Mouse (Mus musculus) kidney, adult 2 months (tissue): ENCODE measurements at regions not wholly inside any gene's neighbourhood (a gene's known extent, or its start where the extent isn't known, plus 50 kb on each side); places are given as distances from the start of the nearest gene placed in this dataset.

ENCODE experiments used
- DNase-seq: peaks from one replicate; pipeline ENCODE4 v3.0.0; 2021
- H3K27ac ChIP-seq: fragments of 200-500 bp; 2 replicates; pipeline ENCODE4 v1.5.1; 2012; ENCODE audit warnings: low read depth, low read length, control low read depth, inconsistent platforms; ENCODE audit not compliant: insufficient read depth
- H3K27me3 ChIP-seq: fragments of 200-500 bp; replicated peaks from 2 replicates; pipeline ENCODE4 v1.6.1; 2012; ENCODE audit warnings: mild to moderate bottlenecking, moderate library complexity, low read length, inconsistent platforms; ENCODE audit not compliant: control insufficient read depth, insufficient read depth
- H3K36me3 ChIP-seq: fragments of 200-500 bp; 2 replicates; pipeline ENCODE4 v1.6.1; 2012; ENCODE audit warnings: mild to moderate bottlenecking, moderate library complexity, low read length, inconsistent platforms; ENCODE audit not compliant: control insufficient read depth, insufficient read depth
- H3K4me1 ChIP-seq: fragments of 200-500 bp; 2 replicates; pipeline ENCODE4 v1.6.1; 2011; ENCODE audit warnings: low read length; ENCODE audit not compliant: control insufficient read depth, insufficient read depth
- H3K4me3 ChIP-seq: fragments of 200-500 bp; 2 replicates; pipeline ENCODE4 v1.5.1; 2011; ENCODE audit warnings: mild to moderate bottlenecking, low read depth, low read length, control low read depth; ENCODE audit not compliant: insufficient read depth
- CTCF ChIP-seq: fragments of 200-500 bp; conservative IDR thresholded peaks from 2 replicates; pipeline ENCODE4 v1.5.1; 2011; ENCODE audit warnings: low read depth, mild to moderate bottlenecking, control low read depth, low read length, moderate library complexity, mixed read lengths; ENCODE audit not compliant: insufficient read depth, insufficient read length
- POLR2A ChIP-seq: fragments of 200-500 bp; IDR thresholded peaks from one replicate; pipeline ENCODE4 v1.6.1; 2011; ENCODE audit warnings: low read depth, low read length, control low read depth
- WGBS: fragments of 180-500 bp; shearing (Covaris S2); methylation state at CpG from one replicate; pipeline ENCODE4 v1.1.7; 2018; 5-methylcytosine and 5-hydroxymethylcytosine counted together

GRCm38 (mm10) chr15:27259854-27260191, 206.7 kb upstream of the Ank start:
- DNase-seq = no peak
- no peaks in the 10 kb centered on the region for H3K4me1 ChIP-seq
- no peaks in the 10 kb centered on the region for H3K36me3 ChIP-seq
- 59% methylated on average over 2 of the region's 2 CpGs for WGBS
- TF ChIP-seq POLR2A = no peak
- TF ChIP-seq CTCF = no peak
- H3K4me3 ChIP-seq = no peak overlapping the region
- no peak overlapping the region for H3K27ac ChIP-seq
- H3K27me3 ChIP-seq = no peaks in the 10 kb centered on the region

DNA sequence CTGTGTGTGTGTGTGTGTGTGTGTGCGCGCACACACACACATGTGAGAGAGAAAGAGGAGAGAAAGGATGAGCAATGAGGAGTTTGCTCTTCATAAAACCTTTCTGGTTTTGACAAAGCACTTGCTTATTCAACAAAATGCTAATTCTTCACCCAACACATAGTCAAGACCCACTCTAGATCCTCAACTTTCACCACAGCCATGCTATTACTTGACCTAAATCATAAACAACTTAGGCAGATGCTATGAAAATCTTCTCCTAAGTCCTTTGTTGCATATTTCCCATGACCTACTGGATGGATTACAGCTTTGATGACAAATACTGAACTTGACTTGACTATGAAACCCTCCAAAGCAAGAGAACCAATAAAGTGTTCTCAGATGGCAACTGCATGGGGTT, 196.3 kb upstream of the Ank start:
- no peak overlapping the region for H3K4me3 ChIP-seq
- H3K27me3 ChIP-seq = no peaks in the 10 kb centered on the region
- TF ChIP-seq POLR2A = no peak
- TF ChIP-seq CTCF = no peak
- H3K36me3 ChIP-seq = no peaks in the 10 kb centered on the region
- DNase-seq = no peak
- 98% methylated on average over 2 of the region's 2 CpGs for WGBS
- no peaks in the 10 kb centered on the region for H3K4me1 ChIP-seq
- H3K27ac ChIP-seq = no peak overlapping the region

DNA sequence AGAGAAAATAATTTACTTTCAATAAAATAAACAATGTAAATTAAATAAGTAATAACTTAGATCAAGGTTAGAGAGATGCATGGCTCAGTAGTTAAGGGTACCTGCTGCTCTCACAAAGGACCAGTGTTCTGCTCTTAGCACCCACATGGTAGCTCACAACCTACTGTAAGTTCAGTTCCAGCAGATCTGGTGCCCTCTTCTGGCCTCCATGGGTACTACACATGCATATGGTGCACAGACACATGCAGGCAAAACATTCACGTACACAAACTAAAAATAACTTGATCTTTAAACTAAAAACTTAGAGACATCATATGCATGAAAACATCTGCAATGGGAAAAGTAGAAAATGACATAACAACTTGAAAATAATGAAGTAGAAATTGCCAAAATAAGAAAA, 184.2 kb upstream of the Ank start:
- no peak for DNase-seq
- 91% methylated on average over 1 of the region's 1 CpGs for WGBS

DNA sequence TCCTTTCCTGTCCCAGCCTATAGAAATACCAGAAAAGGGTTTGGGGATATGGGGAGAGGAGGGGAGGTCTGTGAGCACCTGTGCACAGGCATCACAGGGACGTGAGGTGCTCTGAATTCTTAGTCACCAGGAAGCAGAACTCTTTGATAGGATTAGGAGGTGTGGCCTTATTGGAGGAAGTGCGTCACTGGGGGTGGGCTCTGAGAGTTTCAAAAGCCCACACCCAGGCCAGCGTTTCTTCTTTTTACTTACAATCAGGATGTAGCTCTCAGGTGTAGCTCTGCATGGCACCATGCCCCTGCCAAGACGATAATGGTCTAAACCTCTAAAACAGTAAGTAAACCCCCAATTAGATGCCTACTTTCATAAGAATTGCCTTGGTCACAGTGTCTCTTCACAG, 162.6 kb upstream of the Ank start:
- Histone ChIP-seq H3K27me3 (no peaks in the 10 kb centered on the region; the same call in 1 of the 2 replicates), H3K36me3 (no peaks in the 10 kb centered on the region), H3K4me3 (no peak overlapping the region), H3K27ac (no peak overlapping the region), H3K4me1 (no peaks in the 10 kb centered on the region)
- 84% methylated on average over 4 of the region's 4 CpGs for WGBS
- no peak for DNase-seq
- TF ChIP-seq POLR2A (no peak), CTCF (no peak)

More for the DNA sequence above, 184.2 kb upstream of the Ank start:
- Histone ChIP-seq H3K4me3 (no peak overlapping the region), H3K4me1 (no peaks in the 10 kb centered on the region), H3K27ac (no peak overlapping the region), H3K36me3 (no peaks in the 10 kb centered on the region), H3K27me3 (no peaks in the 10 kb centered on the region)
- TF ChIP-seq CTCF (no peak), POLR2A (no peak)

DNA sequence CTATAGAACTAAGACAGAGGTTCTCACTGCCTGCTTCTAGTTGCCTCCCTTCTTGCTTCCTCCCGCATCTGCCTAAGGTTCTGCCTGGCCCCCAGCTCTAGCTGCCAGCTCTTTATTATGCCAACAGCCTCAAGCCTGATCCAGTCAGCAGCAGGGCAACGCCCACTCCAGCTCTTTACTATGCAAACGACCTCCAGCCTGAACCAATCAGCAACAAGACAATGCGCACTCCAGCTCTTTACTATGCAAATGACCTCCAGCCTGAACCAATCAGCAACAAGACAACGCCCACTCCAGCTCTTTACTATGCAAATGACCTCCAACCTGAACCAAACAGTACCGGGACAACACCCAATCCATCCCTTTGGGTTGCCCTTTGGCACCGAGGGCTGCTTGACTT, 162.2 kb upstream of the Ank start:
- H3K27me3 ChIP-seq = no peaks in the 10 kb centered on the region; the same call in 1 of the 2 replicates
- H3K36me3 ChIP-seq = no peaks in the 10 kb centered on the region
- H3K27ac ChIP-seq = no peak overlapping the region
- DNase-seq = no peak
- H3K4me3 ChIP-seq = no peak overlapping the region
- 76% methylated on average over 7 of the region's 7 CpGs for WGBS
- H3K4me1 ChIP-seq = no peaks in the 10 kb centered on the region
- no peak for TF ChIP-seq CTCF
- TF ChIP-seq POLR2A = no peak

- DNase-seq = no peak
- Histone ChIP-seq H3K27me3 (no peaks in the 10 kb centered on the region; the same call in 1 of the 2 replicates), H3K4me1 (no peaks in the 10 kb centered on the region), H3K4me3 (no peak overlapping the region), H3K36me3 (no peaks in the 10 kb centered on the region), H3K27ac (no peak overlapping the region)
- TF ChIP-seq CTCF (no peak), POLR2A (no peak)
- 92% methylated on average over 4 of the region's 4 CpGs for WGBS
These were observed 161.4 kb upstream of the Ank start for GRCm38 (mm10) chr15:27305035-27305434.

GRCm38 (mm10) chr15:27308639-27309038, 157.8 kb upstream of the Ank start:
- H3K27me3 ChIP-seq = no peaks in the 10 kb centered on the region
- 24% methylated on average over 4 of the region's 4 CpGs for WGBS
- no peak overlapping the region for H3K4me3 ChIP-seq
- no peaks in the 10 kb centered on the region for H3K36me3 ChIP-seq
- TF ChIP-seq CTCF (no peak), POLR2A (no peak)
- no peaks in the 10 kb centered on the region for H3K4me1 ChIP-seq
- H3K27ac ChIP-seq = no peak overlapping the region
- no peak for DNase-seq
